Mouse (Mus musculus): ENCODE results near the gene Dnah11. TPM values are rescaled to one million over a fixed set of nuclear protein-coding genes. Genes with fewer than 3 reads are reported as not detected.

Dnah11 gene
- polyA plus RNA-seq, 1 experiment, result 1.2 TPM

DNA sequence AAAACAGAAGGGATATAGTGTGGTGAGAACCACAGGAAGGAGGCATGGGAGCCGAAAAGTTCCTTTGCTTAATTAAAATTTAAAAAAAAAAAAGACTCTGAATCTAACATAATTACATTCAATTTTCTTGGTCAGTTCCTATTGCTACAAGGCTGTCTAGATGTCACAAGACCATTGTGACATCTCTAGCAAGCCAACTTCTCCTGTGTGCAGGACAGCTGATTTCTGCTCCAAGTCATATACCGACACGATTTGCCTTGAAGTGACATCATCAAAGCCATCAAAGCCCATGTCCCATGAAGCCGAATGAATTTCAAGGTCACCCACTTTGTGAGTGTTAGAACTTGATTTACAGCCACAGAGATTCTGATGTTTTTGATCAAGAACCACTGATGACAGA lies 361.5 kb downstream of the Dnah11 start:
- no peak overlapping the region for H3K27ac ChIP-seq (ENCODE audit: insufficient read depth, low read depth, low read length)
- 83% methylated on average over 4 of the region's 4 CpGs for WGBS
- no peaks in the 10 kb centered on the region for H3K27me3 ChIP-seq (replicated peaks; ENCODE audit: control insufficient read depth, insufficient read depth, low read length)
- no peak overlapping the region for H3K4me3 ChIP-seq (ENCODE audit: insufficient read depth, low read depth, low read length)
- no peak for DNase-seq
- no peaks in the 10 kb centered on the region for H3K36me3 ChIP-seq (ENCODE audit: control insufficient read depth, insufficient read depth, low read length)
- TF ChIP-seq POLR2A (IDR thresholded peaks at IDR 0.05; ENCODE audit: low read depth, low read length) (no peak), CTCF (conservative IDR thresholded peaks at IDR 0.05; ENCODE audit: insufficient read depth, insufficient read length, low read depth, low read length) (no peak)
- no peaks in the 10 kb centered on the region for H3K4me1 ChIP-seq (ENCODE audit: control insufficient read depth, insufficient read depth, low read length)

DNA sequence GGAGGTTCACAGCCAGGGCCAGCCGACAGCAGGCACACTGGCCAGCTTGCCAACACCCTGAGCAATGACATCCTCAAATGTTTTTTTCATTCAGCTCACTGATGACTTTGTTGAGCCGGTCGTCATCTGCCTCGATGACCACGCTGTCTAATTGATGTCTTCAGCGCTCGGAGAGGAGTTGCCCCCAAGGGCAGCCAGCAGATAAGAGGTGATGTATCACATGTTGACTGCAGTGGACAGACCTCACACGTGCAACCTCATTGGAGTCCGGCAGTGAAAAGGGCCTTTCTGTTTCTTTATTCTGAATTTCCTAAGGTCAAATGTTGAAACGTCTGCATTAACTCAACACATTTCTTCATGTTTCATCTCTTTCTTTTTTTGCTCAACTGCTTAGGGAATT lies 363.5 kb downstream of the Dnah11 start:
- no peaks in the 10 kb centered on the region for H3K27me3 ChIP-seq (replicated peaks; ENCODE audit: control insufficient read depth, insufficient read depth, low read length)
- no peak overlapping the region for H3K4me3 ChIP-seq (ENCODE audit: insufficient read depth, low read depth, low read length)
- TF ChIP-seq CTCF (conservative IDR thresholded peaks at IDR 0.05; ENCODE audit: insufficient read depth, insufficient read length, low read depth, low read length) (no peak), POLR2A (IDR thresholded peaks at IDR 0.05; ENCODE audit: low read depth, low read length) (no peak)
- no peaks in the 10 kb centered on the region for H3K4me1 ChIP-seq (ENCODE audit: control insufficient read depth, insufficient read depth, low read length)
- H3K36me3 ChIP-seq (ENCODE audit: control insufficient read depth, insufficient read depth, low read length), result no peaks in the 10 kb centered on the region
- DNase-seq, result no peak
- WGBS, result 60% methylated on average over 10 of the region's 10 CpGs
- H3K27ac ChIP-seq (ENCODE audit: insufficient read depth, low read depth, low read length), result no peak overlapping the region

DNA sequence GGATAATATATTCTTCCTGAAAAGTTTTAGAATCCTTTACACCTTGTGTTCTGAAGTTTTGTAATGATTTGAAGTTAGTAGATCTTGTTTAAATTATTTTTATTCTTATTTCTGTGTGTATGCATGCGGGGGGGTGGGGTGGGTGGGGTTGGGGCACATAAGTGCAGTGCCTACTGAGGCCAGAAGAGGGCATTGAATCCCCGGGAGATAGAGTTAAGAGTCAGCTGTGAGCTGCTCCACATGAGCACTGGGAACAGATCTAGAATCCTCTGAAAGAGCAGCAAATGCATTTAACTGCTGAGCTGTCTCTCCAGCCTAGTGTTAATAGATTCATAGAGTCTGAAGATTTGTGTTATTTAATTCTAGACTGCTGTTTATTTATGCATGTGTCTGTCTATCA lies 364.2 kb downstream of the Dnah11 start:
- 84% methylated on average over 2 of the region's 2 CpGs for WGBS
- no peaks in the 10 kb centered on the region for H3K4me1 ChIP-seq (ENCODE audit: control insufficient read depth, insufficient read depth, low read length)
- no peaks in the 10 kb centered on the region for H3K27me3 ChIP-seq (replicated peaks; ENCODE audit: control insufficient read depth, insufficient read depth, low read length)
- TF ChIP-seq POLR2A (IDR thresholded peaks at IDR 0.05; ENCODE audit: low read depth, low read length) (no peak), CTCF (conservative IDR thresholded peaks at IDR 0.05; ENCODE audit: insufficient read depth, insufficient read length, low read depth, low read length) (no peak)
- no peaks in the 10 kb centered on the region for H3K36me3 ChIP-seq (ENCODE audit: control insufficient read depth, insufficient read depth, low read length)
- no peak overlapping the region for H3K4me3 ChIP-seq (ENCODE audit: insufficient read depth, low read depth, low read length)
- DNase-seq, result no peak
- no peak overlapping the region for H3K27ac ChIP-seq (ENCODE audit: insufficient read depth, low read depth, low read length)

DNA sequence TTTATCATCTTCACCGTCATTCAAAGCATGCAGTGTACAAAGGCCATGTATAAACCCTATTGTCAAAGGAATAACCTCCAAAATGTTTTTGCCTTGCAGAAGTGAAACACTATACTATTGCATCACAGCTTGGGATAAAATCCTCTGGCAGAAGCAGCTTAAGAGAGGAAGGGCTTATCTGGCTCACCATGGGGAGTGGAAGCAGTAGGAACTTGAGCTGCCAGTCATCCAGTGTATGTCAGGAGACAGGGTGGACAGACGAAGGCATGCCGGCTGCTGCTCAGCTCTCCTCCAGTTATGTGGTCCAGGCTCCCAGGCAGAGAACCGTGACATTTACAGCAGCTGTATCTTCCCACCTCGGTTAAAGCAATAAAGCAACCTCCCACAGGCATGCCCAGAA lies 366.7 kb downstream of the Dnah11 start:
- Histone ChIP-seq H3K27ac (ENCODE audit: insufficient read depth, low read depth, low read length) (no peak overlapping the region), H3K36me3 (ENCODE audit: control insufficient read depth, insufficient read depth, low read length) (no peaks in the 10 kb centered on the region), H3K4me3 (ENCODE audit: insufficient read depth, low read depth, low read length) (no peak overlapping the region), H3K4me1 (ENCODE audit: control insufficient read depth, insufficient read depth, low read length) (0 out of 2 replicates have a peak, but pooled peaks cover 4% of the 10 kb centered on the region), H3K27me3 (replicated peaks; ENCODE audit: control insufficient read depth, insufficient read depth, low read length) (no peaks in the 10 kb centered on the region)
- no peak for TF ChIP-seq CTCF (conservative IDR thresholded peaks at IDR 0.05; ENCODE audit: insufficient read depth, insufficient read length, low read depth, low read length)
- no peak for TF ChIP-seq POLR2A (IDR thresholded peaks at IDR 0.05; ENCODE audit: low read depth, low read length)
- 44% methylated on average over 5 of the region's 5 CpGs for WGBS
- DNase-seq, result no peak

DNA sequence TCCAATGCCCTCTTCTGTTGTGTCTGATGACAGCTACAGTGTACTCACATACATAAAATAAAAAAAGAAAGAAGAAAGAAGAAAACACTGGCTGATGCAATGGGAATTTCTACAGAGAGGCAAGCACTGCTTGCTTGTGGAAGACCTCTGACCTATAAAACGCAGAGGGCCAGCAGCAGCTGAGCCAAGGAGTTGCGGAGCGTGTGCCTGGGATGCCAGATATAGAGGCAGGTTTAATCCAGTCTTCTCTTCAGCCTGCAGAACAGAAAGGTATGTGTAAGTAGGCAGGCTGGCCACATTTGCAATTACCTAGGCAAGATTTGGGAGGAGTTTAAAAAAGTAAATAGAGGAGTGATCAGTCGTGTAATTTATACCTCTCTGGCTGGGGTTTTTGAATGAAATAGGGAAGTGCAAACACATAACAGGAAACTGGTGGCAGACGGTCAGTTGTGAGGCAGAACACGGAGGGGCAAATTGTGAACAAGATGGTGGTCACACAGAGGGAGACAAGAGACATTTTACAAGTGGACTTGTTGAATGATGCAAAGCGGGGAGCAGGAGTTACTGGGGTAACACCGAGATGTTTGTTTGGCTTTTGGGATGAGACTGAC lies 367.4 kb downstream of the Dnah11 start:
- Histone ChIP-seq H3K4me3 (ENCODE audit: insufficient read depth, low read depth, low read length) (no peak overlapping the region), H3K36me3 (ENCODE audit: control insufficient read depth, insufficient read depth, low read length) (no peaks in the 10 kb centered on the region), H3K27me3 (replicated peaks; ENCODE audit: control insufficient read depth, insufficient read depth, low read length) (no peaks in the 10 kb centered on the region), H3K27ac (ENCODE audit: insufficient read depth, low read depth, low read length) (no peak overlapping the region), H3K4me1 (ENCODE audit: control insufficient read depth, insufficient read depth, low read length) (0 out of 2 replicates have a peak, but pooled peaks cover 4% of the 10 kb centered on the region)
- TF ChIP-seq CTCF (conservative IDR thresholded peaks at IDR 0.05; ENCODE audit: insufficient read depth, insufficient read length, low read depth, low read length) (no peak), POLR2A (IDR thresholded peaks at IDR 0.05; ENCODE audit: low read depth, low read length) (no peak)
- no peak for DNase-seq
- 54% methylated on average over 8 of the region's 8 CpGs for WGBS

DNA sequence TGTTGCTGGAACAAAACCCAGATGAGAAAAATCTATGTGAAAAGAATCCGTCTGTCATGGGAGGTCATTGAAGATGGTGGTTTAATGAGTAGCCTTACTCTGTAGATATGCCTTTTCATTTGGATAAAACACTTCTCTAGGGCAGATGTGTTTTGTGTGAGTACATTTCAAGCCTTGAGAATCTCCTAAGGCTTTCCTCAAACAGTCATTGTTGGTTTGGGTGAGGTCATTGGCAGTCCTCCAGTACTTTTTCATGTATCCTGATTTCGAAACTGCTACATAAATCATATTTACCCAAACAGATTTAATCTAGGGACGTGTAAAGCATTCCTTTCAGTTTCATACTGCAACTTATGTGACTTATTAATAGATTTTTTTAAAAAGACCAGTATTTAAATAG lies 370.5 kb downstream of the Dnah11 start:
- H3K27ac ChIP-seq (ENCODE audit: insufficient read depth, low read depth, low read length), result no peak overlapping the region
- H3K4me1 ChIP-seq (ENCODE audit: control insufficient read depth, insufficient read depth, low read length), result 0 out of 2 replicates have a peak, but pooled peaks cover 4% of the 10 kb centered on the region
- TF ChIP-seq CTCF (conservative IDR thresholded peaks at IDR 0.05; ENCODE audit: insufficient read depth, insufficient read length, low read depth, low read length) (no peak), POLR2A (IDR thresholded peaks at IDR 0.05; ENCODE audit: low read depth, low read length) (no peak)
- no peak overlapping the region for H3K4me3 ChIP-seq (ENCODE audit: insufficient read depth, low read depth, low read length)
- no peaks in the 10 kb centered on the region for H3K36me3 ChIP-seq (ENCODE audit: control insufficient read depth, insufficient read depth, low read length)
- WGBS, result 54% methylated on average over 3 of the region's 3 CpGs
- peak; percentile 68 for DNase-seq
- no peaks in the 10 kb centered on the region for H3K27me3 ChIP-seq (replicated peaks; ENCODE audit: control insufficient read depth, insufficient read depth, low read length)

Other genes starting within 250 kb of the Dnah11 start
- gene Sp4, start 102.4 kb upstream of the Dnah11 start, polyA plus RNA-seq (2012; rRNA removed), result 3.3 and 3.8 TPM in 2 replicates